Mouse (Mus musculus): ENCODE results near the gene Rplp2.

Rplp2 gene

DNA sequence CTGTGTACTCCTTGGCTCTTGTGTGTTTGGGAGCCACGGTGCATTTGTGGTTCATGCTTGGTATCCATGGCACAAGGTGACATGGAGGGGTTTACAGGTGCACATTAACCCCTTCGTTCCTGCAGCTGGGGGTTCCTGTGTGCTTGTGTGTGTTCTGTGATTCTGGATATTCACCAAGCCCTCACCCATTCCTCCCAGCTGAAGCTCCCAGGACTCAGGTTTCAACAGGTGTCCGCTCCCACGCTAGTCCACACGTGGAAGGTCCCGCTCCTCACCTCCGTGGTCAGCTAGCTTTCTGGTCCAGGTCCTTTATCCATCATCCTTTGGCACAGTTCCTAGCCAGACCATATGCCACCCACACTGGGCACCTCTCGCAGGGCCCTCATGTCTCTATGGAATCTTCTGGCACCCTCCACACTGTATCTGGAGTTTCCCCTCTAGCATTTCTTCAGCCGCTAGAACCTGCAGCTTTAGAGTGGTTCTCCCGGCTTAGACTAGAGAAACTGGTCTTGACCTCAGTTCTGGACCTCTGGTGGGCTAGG, 19.5 kb downstream of the Rplp2 start:
- peak; percentile 51 for DNase-seq (ENCODE audit: low spot score)

DNA sequence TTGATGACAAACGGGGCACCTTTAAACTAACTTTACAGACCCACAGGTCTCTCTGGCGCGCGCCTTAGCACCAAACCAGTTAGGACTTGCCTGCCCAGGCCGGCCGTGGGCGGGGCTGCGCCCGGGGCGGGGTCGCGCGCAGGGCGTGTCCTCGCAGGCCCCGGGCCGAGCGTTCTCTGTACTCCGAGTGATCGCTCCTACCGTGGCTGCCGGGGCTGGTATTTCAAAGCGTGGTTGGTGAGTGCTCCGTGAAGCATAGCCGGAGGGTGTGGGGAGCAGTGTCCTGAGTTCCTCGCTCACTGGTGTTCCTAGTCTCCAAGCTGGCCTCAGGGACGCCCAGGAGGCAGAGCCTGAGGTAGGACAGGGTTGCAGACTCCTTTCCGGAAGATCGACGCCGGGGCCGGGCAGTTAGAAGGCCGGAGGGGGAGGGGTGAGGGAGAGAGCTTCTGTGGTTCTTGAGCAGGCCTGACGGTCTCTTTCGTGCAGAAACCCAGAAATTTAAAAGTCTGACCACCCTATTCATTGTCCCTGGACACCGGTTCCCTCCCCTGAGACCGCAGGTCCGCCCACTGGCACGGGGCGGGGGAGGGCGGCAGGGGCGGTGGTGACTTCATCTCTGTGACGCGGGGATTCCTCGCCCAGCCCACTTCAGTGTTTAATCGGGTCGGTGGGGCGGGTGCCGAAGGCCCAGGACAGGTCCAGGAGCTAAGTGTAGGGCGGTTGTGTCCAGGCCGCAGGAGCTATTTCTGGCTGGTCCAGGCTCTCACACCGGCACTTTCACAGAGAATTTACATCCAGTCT, 20.3 kb downstream of the Rplp2 start, which contains the start of gene Cd151:
TSS of gene Cd151 (plus strand) at position 163 of the 801 bp plus-strand sequence.
- peak; percentile 88 for DNase-seq (ENCODE audit: low spot score)

DNA sequence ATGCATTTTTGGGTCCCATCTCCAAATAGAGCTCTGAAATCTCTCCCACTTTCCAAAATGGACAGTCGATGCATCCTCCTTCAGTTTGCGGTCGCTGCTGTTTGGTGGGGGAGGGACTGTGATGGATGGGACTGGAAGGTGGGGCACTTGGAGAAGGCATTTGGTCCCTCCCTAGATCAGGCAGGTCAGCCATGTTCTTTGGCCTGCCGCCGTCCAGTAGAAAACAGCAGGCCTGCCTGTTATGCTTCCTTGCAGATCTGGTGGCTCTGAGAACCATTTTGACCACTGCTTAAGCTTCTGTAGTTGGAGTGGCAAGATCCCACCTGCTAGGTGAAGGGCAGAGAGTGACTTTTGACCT, 21.0 kb downstream of the Rplp2 start:
- DNase-seq (ENCODE audit: low spot score): peak; percentile 55

DNA sequence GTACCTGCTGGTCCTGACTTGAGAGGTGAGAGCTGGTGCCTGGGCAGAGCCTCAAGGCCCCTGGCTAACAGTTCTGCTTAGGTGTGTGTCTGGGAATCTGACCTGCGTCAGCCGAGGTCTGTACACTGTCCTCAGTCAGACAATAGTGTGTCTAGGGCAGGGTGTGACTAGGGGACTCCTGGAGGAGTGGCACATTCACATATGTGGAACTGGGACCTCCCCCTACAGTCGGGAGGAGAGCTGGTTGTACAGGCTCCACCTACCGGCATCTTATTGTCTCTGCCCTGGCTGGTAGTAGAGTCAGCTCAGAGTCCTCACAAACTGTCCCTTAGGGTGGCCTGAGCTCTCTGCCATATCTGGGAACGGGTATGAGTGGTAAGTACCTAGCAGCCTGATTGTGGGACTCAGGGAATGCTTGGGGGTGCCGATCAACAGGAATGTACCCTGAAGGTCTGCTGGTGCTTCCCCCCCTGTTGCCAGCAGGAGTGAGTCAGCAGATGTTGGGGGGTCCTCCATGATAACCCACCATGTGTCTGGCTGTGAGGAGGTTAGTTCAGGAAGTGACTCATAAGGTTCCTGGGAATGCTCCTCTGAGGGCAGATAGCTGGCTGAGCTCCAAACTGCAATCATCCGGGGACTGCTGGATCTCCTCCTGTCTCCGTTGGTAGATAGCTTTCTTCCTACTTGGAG, 21.5 kb downstream of the Rplp2 start:
- peak; percentile 94 for DNase-seq (ENCODE audit: low spot score)

DNA sequence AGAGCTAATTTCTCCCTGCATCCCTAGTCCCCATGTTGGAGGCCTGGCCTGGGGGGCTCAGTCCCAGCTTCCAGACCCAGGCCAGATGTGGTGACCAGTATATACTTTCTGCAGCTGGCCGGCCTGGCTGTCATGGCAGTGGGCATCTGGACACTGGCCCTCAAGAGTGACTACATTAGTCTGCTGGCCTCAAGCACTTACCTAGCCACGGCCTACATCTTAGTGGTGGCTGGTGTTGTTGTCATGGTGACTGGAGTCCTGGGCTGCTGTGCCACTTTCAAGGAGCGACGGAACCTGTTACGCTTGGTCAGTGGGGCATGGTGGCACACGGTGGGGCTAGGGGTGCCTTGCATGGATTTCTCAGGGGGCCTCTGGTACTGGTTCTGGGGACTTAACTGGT, 22.2 kb downstream of the Rplp2 start:
- peak; percentile 80 for DNase-seq (ENCODE audit: low spot score)

DNA sequence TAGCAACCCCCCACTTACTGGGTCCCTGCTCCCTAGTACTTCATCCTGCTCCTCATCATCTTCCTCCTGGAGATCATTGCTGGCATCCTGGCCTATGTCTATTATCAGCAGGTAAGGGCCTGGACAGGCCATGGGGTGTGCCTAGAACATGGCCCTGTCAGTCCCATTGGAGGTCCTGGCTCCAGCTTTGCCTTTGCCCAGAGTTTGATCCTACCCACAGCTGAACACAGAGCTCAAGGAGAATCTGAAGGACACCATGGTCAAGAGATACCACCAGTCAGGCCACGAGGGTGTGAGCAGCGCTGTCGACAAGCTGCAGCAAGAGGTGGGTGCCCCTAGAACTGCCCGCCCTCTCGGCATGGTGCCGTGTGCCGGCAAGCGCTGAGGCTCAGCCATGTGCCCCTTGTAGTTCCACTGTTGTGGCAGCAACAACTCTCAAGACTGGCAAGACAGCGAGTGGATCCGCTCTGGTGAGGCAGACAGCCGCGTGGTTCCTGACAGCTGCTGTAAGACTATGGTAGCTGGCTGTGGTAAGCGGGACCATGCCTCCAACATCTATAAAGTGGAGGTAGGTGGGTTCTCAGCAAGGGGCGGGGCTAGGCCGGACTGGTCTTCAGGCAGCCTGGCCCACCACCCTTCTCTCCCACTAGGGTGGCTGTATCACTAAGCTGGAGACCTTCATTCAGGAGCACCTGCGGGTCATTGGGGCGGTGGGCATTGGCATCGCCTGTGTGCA, 22.9 kb downstream of the Rplp2 start:
- DNase-seq (ENCODE audit: low spot score): no peak

DNA sequence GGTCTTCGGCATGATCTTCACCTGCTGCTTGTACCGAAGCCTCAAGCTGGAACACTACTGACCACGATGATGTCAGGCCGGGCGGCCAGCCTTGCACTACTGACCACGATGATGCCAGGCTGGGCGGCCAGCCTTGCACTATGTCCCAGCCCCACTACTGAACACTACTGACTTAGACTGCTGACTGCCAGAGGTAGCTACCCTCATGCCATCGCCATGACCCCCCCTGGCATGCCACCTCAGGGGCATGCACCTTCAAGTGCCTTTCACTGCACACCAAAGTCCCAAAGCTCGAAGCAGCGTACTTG, 23.4 kb downstream of the Rplp2 start:
- DNase-seq (ENCODE audit: low spot score): no peak

DNA sequence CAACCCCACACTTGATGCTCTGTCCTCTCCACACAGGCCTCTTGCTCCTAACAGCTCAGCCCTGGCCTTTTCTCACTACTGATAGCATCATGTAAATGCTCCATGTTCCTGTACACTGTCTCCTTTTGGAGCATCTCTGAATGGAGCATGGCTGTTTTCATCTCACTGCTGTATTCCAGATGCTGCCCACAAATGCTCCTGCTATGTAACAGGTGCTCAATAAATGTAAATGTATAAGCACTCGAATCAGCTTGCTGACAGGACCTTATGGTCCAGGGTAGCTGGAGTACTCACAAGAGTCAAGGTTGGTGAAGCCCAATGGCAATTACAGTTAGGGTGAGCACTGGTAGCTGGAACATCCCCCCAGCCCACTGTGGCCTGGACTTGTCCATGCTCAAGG, 24.1 kb downstream of the Rplp2 start:
- DNase-seq (ENCODE audit: low spot score): no peak

DNA sequence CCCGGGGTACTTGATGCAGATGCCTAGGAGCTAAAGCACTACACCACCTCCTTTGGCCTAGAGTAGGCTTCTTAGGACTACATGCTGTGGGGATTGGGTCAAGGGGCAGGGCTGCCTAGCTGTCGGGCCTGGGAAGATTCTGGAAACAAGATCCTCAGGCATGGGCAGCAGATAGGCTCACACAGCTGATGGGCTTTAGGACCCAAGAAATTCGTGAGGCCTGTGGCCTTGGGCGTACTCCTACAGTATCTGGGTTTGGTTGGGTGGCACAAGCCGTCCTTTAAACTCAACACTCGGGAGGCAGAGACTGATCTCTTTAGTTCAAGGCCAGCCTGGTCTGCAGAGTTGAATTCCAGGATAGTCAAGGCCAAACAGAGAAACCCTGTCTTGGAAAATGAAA, 25.1 kb downstream of the Rplp2 start:
- DNase-seq (ENCODE audit: low spot score): no peak

DNA sequence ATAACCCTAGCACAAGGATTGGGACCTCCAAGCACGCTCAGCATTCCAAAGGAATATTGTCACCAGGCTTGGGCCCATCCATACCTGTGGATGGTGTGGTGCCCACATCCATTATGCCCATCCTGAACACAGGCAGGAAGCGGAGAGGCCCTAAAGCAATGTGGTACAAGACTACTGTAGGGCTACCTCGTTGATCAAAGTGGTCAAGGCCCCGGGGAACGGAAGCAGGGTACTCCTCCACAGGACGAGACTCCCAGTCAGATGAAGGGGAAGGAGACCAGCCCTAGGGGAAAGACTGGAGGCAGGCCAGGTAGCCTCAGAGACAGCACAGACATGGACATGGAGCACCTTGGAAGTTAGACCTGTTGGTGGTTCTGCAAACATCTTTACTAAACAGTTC, 25.6 kb downstream of the Rplp2 start:
- DNase-seq (ENCODE audit: low spot score): no peak

DNA sequence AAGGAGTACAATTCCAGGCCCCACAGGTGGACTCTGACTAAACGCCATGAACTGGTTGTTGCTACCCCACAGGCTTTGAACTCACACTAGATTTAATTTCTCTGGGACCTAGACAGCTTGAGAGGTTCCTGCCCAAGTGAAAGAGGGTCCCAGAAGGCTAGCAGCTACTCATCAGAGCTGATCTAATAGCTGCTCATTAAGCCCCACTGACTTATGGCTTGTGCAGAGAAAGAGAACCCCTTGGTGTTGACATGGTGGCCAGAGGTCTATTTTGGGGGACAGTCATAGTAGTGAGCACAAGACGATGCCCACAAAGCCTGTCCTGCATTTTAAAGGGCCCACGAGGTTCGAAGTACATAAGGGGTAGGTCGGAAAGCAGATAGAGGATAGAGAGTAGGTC, 27.0 kb downstream of the Rplp2 start:
- DNase-seq (ENCODE audit: low spot score): no peak

DNA sequence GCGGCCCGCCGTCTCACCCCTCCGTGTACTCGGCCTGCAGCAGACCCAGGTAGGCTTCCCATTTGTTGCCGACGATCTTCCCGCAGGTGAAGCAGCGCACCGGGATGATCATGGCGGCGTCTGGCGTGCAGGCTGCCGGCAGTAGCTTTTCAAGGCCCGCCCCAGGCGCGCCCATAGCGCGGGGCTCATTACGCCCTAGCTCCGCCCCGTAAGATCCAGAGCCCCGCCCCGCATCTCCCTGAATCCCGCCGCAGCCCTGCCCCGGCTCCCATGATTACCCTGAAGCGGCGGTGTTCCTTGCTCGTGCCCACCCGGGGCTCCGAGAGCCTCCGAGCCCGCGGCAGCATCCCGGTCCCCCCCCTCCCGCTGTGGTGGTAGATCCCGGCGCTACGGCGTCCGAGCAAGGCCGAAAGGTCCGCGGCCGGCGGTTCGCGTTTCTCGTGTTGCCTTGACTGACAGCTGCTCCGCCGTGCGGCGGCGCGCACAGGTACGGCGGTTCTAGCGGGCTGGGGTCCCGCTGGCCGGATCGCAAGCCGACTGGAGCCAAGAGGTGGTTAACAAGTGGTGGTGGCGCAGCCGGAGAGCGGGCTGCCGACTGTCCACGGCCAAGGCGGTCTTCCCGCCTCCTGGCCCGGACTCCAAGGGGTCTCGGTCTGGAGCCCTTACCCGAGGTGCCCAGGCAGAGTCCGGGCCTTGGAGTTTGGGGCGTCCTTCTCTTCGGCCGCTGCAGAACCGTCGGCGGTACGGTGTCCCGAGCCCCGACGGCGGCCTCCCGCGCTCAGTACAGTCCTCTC, 28.0 kb downstream of the Rplp2 start, which contains the start of the genes Polr2l and Tspan4:
TSS of gene Polr2l (minus strand) at position 122 of the 794 bp plus-strand sequence.
TSS of gene Tspan4 (plus strand) at position 230 of the 794 bp plus-strand sequence.
- DNase-seq (ENCODE audit: low spot score): peak; percentile 89

DNA sequence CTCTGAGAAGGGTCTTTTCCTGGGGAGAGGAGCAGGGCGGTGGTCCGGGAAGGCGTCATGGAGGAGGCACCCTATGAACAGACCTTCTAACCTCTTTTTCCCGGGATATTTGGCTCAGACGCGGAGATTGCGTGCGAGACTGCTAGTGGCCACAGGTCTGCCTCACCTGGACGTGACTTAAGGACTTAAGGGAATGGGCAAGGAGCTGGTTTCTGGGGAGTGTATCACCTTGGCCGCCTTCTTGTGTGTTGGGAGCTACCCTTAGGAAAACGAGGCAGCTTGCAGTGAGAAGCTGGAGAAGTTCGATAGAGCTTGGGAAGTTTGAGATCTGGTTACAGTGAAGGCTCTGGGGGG, 28.6 kb downstream of the Rplp2 start:
- no peak for DNase-seq (ENCODE audit: low spot score)

DNA sequence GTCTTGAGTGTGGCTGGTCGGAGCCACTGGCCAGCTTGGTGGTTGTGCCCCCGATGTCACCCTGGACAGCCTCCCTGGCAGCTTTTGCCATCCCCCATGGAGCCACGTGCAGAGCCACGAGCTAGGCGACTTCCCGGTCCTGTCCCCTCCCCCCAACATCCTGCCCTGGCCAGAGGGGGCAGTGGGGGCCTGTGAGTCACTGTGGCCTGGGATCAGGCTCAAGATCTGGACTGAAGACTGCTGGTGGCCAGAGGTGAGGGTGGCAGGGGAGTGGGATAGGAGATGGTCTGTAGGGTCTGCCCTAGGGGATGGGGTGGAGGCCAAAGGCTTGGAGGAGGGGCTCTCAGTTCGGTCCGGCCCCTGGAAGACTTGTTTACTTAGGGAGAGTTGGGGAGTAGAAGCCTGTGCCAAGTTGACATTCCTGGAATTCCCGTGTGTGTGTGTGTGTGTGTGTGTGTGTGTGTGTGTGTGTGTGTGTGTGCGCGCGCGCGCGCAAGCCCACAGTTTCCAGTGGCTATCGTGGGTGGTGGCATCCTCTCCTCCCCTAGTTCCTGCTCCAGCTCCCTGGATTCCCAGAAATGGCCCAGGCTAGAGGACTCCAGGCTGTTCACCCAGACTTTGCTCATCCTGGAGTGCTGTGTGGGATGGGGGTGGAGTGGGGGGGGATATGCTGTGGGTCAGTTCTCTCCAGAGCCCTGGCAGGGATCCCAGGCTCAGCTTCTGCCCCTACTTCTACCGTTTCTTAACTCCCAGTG, 29.2 kb downstream of the Rplp2 start:
- peak; percentile 86 for DNase-seq (ENCODE audit: low spot score)

DNA sequence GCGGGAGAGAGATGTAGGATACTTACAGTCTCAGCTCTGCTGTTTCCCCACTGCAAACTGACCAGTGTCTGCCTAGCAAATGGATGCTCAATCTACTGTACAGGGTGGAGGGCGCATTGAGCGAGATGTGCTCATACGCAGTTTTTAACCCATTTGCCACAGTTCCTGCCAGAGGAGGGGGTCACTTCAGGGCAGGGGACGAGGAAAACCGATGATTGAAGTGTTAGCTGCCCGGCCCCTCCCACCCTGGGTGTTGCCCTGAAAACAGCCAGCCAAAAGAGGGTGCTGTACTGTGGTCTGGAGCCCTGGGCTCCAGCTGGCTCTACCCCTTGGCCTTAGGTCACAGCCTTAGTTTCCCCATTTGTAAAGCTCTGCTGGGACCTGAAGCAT, 29.8 kb downstream of the Rplp2 start:
- no peak for DNase-seq (ENCODE audit: low spot score)

DNA sequence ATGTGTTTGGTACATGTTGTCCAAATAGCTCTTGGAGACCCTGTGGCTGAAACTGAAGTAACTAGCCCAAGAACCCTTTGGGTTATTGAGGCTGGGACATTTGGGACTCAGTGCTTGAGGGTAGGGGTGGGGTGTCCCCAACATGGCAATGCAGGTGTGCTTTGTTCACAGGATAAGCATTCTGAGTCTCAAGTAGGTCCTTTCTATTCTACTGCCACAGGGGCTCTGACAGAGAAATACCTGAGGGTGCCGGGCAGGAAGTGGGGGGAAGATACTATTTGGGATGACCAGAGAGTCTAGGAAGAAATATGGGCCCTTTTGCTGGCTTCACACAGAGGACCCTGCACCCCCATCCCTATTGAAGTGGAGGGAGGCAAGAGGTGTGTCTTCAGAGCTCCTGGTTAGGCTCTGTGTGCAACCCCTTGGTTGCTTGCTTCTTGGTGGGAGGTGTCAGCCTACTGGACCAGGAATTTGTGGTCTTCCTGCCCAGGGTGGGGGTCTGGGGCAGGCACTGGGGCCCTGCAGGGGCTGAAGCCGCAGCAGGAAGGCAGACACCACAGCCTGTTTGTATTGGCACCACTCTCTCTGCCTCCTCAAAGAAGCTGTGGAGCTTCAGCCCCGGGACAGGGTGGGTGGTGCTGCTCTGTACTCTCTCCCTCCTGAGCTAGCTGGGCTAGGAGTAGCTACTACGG, 30.6 kb downstream of the Rplp2 start:
- no peak for DNase-seq (ENCODE audit: low spot score)

DNA sequence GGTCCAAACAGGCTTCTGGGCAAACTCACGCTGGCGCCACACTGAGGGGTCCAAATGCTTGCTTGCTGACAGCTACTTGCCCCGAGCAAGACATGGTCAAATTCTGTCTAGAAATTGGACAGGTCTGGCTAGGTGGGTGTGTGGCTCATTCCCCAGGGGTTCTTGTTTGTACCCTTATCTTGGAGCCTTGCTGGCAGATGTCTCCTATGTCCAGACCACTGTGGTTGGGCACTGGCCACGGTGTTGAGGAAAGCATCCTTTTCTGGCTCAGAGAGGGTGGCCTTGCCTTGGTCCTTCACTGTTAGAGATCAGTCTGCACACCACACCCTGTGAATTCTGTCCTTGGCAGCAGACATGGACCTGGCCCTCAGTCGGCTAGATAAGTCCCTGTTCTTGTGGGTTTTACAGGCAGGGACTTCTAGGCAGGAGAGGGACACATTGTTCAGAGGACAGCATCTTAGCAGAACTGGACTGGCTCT, 31.1 kb downstream of the Rplp2 start:
- no peak for DNase-seq (ENCODE audit: low spot score)

DNA sequence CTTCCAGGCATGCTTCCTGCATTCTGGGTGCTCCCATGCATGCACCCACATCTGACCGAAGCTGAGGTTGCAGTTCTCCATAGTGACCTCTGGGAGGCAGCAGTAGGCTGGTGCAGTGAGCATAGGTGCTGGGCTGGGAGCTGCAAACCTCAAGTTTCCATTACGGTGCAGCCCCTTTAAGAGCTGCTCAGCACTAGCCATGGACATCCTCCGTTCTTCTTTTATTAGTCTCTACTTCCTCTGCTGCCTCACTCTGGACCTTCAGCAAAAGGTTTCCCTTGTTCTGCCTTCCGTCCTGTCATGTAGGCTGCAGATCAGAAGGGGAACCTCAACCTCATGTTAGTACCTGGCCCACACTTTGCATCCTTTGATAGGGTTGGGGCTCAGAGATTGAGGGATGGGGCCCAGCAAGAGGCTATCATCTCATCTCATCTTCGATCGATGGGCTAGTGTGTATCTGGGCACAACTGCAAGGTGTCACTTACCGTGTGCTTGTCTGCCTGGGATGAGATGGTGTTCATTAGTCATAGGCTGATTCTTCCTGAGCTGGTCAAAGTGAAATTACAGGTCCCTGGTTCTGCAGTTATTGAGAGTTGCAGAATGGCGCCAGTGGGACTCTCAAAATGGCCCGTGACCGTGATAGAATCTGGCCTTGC, 33.8 kb downstream of the Rplp2 start:
- DNase-seq (ENCODE audit: low spot score): peak; percentile 66

DNA sequence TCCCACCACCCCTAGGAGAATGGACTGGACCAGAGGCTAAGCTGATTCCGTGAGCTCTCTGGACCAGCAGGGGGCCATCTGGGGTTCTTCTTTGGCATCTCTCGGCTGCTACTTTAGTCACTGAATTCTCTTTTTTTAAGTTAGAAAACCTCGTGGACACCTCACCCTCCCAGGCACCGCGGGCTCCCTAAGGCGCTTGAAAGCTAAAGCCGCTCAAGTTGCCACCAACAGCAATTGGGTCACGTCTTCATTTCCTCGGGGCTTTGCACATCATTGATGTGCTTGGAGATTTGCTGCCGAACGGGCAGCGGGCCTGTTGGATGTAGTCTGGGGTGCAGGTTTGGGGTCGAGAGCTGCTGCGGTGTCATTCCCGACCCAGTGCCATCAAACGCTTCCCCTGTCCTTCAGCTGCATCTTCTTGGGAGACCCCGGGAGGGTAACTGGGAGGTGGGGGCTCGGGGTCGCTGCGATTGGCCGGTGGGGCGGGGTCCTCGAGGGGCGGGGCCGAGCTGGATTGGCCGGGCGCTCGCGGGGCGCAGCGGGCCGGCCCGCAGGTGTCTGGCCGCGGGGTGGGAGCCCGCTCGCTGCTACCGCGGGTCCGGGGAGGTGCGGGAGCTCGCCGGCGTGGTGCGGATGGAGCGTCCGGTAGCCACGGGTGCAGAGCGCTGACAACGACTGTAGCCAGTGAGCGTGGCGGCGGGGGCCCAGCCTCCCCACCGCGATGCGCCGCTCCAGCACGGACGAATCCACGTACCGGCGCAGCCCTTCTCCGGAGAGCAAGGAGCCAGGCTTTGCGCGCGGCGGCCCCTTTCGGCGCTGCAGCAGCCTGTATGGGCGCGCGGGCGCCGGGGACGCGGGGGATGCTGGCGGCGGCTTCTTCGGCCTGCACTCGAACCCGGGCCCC, 34.6 kb downstream of the Rplp2 start:
- no peak for DNase-seq (ENCODE audit: low spot score)
